Mouse (Mus musculus) midbrain, embryonic 16.5 days (tissue): ENCODE results near the gene Ttc38. TPM values are rescaled to one million over a fixed set of nuclear protein-coding genes. Genes with fewer than 3 reads are reported as not detected.
A peak's percentile ranks its signal among the peaks of the same experiment; 100 is the strongest.

Experiments used
- ATAC-seq: fragments of 200-750 bp; cut with Nextera tagmentation; 2 replicates; pipeline ENCODE4 v1.8.0; 2017; ENCODE audit warnings: moderate TSS enrichment
- H3K27ac ChIP-seq: fragments of 300-500 bp; sonication (generic); 2 replicates; pipeline ENCODE4 v1.5.1; 2014; ENCODE audit warnings: mild to moderate bottlenecking, low read length, mixed read lengths
- H3K27me3 ChIP-seq: fragments of 300-500 bp; sonication (generic); 2 replicates; pipeline ENCODE4 v1.6.1; 2014; ENCODE audit warnings: low read depth, low read length, mixed read lengths; ENCODE audit not compliant: control insufficient read depth, insufficient read depth
- H3K36me3 ChIP-seq: fragments of 300-500 bp; sonication (generic); 2 replicates; pipeline ENCODE4 v1.6.1; 2014; ENCODE audit warnings: mild to moderate bottlenecking, low read length, moderate library complexity, mixed read lengths; ENCODE audit not compliant: control insufficient read depth, insufficient read depth
- H3K4me1 ChIP-seq: fragments of 300-500 bp; sonication (generic); 2 replicates; pipeline ENCODE4 v1.6.1; 2014; ENCODE audit warnings: mild to moderate bottlenecking, low read length, mixed read lengths; ENCODE audit not compliant: control insufficient read depth, insufficient read depth
- H3K4me2 ChIP-seq: fragments of 300-500 bp; sonication (generic); 2 replicates; pipeline ENCODE4 v1.6.1; 2014; ENCODE audit warnings: mild to moderate bottlenecking, low read length, mixed read lengths
- H3K4me3 ChIP-seq: fragments of 300-500 bp; sonication (generic); 2 replicates; pipeline ENCODE4 v1.5.1; 2014; ENCODE audit warnings: low read depth, mild to moderate bottlenecking, low read length, moderate library complexity, mixed read lengths
- H3K9ac ChIP-seq: fragments of 300-500 bp; sonication (generic); 2 replicates; pipeline ENCODE4 v1.6.1; 2014; ENCODE audit warnings: low read depth, low read length, mixed read lengths
- H3K9me3 ChIP-seq: fragments of 300-500 bp; sonication (generic); replicated peaks from 2 replicates; pipeline ENCODE4 v1.6.1; 2014; ENCODE audit warnings: mild to moderate bottlenecking, low read length, mixed read lengths; ENCODE audit not compliant: control insufficient read depth, poor library complexity, severe bottlenecking
- WGBS: fragments of 180-500 bp; shearing (Covaris S2); extraction: QIAGEN DNeasy Blood & Tissue Kit; methylation state at CpG from one replicate; pipeline ENCODE4 v1.1.7; 2014; 5-methylcytosine and 5-hydroxymethylcytosine counted together
- polyA plus RNA-seq: library from polyadenylated mRNA; unstranded; fragments of >200 nt; fragmentation: Nextera tagmentation; extraction: Ambion mirVana; gene quantifications from 2 replicates; pipeline ENCODE4 v1.2.1, GENCODE M21; 2015

Ttc38 gene
- polyA plus RNA-seq, 1 experiment from 2014 or later, result 2.9 TPM

DNA sequence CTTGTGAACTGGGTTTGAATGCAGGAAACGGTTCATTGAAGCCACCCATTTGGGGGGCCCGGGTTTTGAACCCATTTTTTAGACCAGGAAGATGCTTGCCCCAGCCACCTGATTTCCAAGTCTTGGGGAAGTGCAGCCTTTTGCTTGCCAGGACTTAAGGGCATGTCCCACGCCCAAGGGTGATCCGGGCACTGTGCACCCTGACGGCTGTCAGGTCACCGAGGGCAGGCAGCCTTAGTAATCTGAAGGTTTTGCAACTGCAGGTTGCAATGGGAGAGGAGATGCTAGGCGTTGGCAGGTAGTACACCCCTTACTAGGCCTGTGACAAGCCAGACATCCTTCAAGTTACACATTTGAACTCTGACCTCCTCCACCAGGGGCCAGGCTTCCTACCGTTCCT lies 493 bp downstream of the Ttc38 start:
- ATAC-seq, result 0 out of 2 replicates have a peak, but pooled peaks have one; percentile 22
- no peaks in the 10 kb centered on the region for H3K9me3 ChIP-seq
- peaks cover 2% of the 10 kb centered on the region; the same call in 1 of the 2 replicates for H3K36me3 ChIP-seq
- H3K27ac ChIP-seq, result no peak overlapping the region
- WGBS, result 58% methylated on average over 8 of the region's 8 CpGs
- peak overlapping the region; percentile 53 for H3K4me3 ChIP-seq
- H3K4me1 ChIP-seq, result peaks cover 6% of the 10 kb centered on the region; the same call in 1 of the 2 replicates
- no peaks in the 10 kb centered on the region for H3K27me3 ChIP-seq
- peak overlapping the region; percentile 58 for H3K9ac ChIP-seq
- peak overlapping the region; percentile 63 for H3K4me2 ChIP-seq

DNA sequence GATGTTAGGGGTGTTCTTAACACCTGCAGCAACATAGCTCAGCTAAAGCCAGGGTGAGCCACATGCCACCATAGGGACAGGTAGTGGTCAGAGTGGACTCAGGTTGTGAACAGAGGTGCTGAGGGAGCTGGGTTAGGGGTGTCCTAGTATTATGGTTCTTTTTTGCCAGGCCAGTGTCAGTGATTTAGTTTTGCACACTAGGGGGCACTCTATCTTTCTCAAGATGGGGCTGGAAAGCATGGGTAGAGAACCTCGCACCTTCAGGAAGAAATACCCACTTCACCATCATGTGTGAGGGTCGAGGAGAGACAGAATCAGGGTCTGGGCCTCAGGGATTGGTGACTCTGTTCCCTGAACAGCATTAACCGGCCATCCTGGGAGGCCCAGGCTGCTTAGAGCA lies 3.2 kb downstream of the Ttc38 start:
- ATAC-seq, result no peak
- 58% methylated on average over 3 of the region's 3 CpGs for WGBS
- no peaks in the 10 kb centered on the region for H3K27me3 ChIP-seq
- H3K27ac ChIP-seq, result no peak overlapping the region
- no peaks in the 10 kb centered on the region for H3K9me3 ChIP-seq
- peaks cover 2% of the 10 kb centered on the region; the same call in 1 of the 2 replicates for H3K36me3 ChIP-seq
- no peak overlapping the region for H3K9ac ChIP-seq
- peaks cover 6% of the 10 kb centered on the region; the same call in 1 of the 2 replicates for H3K4me1 ChIP-seq
- no peak overlapping the region for H3K4me3 ChIP-seq
- no peak overlapping the region for H3K4me2 ChIP-seq

DNA sequence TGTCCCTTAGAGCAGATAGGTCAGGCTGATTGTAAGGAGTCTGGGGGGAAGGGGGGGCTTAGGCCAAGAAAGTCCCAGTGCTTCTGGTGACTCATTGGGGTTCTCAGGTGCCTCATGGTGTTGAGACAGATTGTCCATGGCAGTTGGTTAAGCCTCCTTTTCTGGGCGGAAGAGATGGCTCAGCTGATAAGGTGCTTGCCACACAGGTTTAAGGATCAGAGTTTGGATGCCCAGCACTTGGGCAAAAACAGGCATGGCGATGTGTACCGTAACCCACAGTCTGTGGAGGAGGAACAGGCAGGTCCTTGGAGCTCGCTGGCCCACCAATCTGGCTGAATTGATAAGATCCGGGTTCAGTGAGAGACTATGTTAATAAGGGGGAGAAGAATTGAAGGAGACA lies 4.8 kb downstream of the Ttc38 start:
- Histone ChIP-seq H3K27ac (no peak overlapping the region), H3K36me3 (peaks cover 2% of the 10 kb centered on the region; the same call in 1 of the 2 replicates), H3K4me1 (peaks cover 2% of the 10 kb centered on the region; the same call in 1 of the 2 replicates), H3K4me3 (no peak overlapping the region), H3K9ac (no peak overlapping the region), H3K4me2 (no peak overlapping the region), H3K27me3 (no peaks in the 10 kb centered on the region), H3K9me3 (no peaks in the 10 kb centered on the region)
- ATAC-seq, result no peak
- 95% methylated on average over 5 of the region's 5 CpGs for whole genome bisulfite sequencing

DNA sequence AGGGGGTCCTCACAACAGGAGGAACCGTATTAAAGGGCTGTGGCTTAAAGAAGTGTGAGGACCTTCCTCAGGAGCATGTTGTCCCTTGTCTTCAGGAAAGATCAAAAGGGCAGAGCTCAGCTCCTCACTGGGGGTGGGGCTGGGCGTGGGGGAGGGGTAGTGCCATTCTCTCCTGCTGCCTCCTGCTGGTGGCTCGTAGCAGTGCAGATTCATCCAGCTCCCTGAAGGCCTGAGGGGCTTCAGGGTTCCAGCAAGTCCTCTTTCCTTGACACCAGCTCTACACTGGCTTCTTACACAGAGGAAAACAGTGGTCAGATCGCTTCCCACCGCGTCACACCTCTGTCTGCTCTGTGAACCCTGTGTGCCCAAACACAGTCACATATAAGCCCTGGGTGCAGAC lies 8.9 kb downstream of the Ttc38 start:
- Histone ChIP-seq H3K36me3 (peaks cover 2% of the 10 kb centered on the region; the same call in 1 of the 2 replicates), H3K27ac (no peak overlapping the region), H3K9me3 (no peaks in the 10 kb centered on the region), H3K9ac (no peak overlapping the region), H3K27me3 (no peaks in the 10 kb centered on the region), H3K4me2 (no peak overlapping the region), H3K4me3 (no peak overlapping the region), H3K4me1 (no peaks in the 10 kb centered on the region)
- 39% methylated on average over 6 of the region's 6 CpGs for WGBS
- no peak for ATAC-seq

DNA sequence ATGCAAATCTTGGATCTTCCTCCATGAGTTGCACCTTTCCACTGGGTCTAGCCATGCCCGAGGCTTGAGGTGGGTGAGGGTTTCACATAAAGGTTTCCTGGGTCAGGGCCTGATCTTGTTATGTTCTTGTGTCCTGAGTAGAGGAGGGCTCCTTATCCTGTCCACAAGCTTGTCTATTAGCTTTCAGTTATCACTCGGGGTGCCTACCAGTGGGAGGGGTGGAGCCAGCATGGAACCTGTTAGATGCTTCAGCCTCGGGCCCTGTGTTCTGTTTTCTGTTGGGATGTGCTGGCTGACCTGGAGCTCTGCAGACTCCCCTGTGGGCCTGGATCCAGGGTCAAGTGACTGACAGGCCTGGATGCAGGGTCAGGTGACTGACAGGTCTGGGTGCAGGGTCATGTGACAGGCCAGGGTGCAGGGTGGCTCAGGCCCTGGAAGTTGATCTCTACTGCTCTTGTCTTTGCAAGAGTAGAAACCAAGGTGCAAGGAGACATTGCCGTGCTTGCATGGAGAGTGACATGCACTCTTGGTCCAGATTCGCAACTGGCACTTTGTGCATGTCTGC lies 9.8 kb downstream of the Ttc38 start:
- no peak for ATAC-seq
- no peaks in the 10 kb centered on the region for H3K27me3 ChIP-seq
- H3K4me3 ChIP-seq, result no peak overlapping the region
- no peaks in the 10 kb centered on the region for H3K36me3 ChIP-seq
- H3K4me2 ChIP-seq, result no peak overlapping the region
- no peaks in the 10 kb centered on the region for H3K4me1 ChIP-seq
- H3K9me3 ChIP-seq, result no peaks in the 10 kb centered on the region
- H3K27ac ChIP-seq, result no peak overlapping the region
- H3K9ac ChIP-seq, result no peak overlapping the region
- 86% methylated on average over 5 of the region's 5 CpGs for WGBS

DNA sequence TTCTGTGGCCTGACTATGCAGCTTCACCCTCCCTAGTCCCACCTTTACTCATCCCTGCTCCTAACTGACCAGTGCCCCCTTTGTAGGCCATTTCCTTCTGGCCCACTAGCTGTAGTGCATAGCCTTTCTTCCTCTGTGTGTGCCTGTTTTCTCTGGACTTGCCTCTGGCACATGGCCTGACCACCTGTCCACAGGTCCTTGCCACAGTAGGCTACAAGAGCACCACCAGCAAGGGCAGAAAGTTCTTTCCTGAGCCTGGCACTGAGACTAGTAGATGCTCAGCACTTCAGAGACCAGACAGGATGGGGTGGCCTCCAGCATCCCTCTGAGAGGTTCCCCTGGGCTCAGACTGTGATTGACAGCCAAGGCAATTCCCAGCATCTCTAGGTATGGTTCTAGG lies 13.0 kb downstream of the Ttc38 start:
- Histone ChIP-seq H3K27me3 (no peaks in the 10 kb centered on the region), H3K4me1 (no peaks in the 10 kb centered on the region), H3K4me2 (no peak overlapping the region), H3K36me3 (peaks cover 2% of the 10 kb centered on the region; the same call in 1 of the 2 replicates), H3K4me3 (no peak overlapping the region), H3K27ac (no peak overlapping the region), H3K9ac (no peak overlapping the region; the same call in 1 of the 2 replicates), H3K9me3 (no peaks in the 10 kb centered on the region)
- no peak for ATAC-seq

DNA sequence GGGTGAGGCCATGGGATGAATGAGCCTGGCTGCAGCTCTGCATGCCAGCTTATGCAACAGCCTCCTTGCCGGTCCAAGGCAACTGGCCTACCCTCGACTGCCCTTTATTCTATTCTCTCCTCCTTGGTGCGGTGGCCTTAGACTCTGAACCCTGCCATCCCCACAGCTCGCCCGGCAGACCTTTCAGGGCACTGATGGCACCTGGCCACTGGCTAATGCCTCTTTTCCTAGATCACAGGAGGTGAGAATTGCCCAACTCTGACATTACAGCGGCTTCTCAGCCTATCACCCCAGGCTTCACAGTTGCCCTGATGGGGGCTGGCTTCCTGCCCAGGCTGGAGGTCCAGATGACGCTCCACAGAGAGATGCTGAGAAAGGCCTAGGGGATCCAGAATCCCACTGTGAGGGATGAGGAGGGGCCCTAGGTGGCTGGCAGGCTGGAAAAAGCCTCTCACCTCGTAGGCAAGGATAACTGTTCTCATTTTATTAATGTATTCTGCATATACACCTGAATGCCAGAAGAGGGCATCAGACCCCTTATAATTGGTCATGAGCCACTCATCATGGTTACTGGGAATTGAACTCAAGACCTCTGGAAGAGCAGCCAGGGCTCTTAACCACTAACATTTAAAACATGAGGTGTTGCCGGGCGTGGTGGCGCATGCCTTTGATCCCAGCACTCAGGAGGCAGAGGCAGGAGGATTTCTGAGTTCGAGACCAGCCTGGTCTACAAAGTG lies 19.7 kb downstream of the Ttc38 start:
- WGBS, result 83% methylated on average over 12 of the region's 12 CpGs
- no peak overlapping the region for H3K4me2 ChIP-seq
- no peak for ATAC-seq

DNA sequence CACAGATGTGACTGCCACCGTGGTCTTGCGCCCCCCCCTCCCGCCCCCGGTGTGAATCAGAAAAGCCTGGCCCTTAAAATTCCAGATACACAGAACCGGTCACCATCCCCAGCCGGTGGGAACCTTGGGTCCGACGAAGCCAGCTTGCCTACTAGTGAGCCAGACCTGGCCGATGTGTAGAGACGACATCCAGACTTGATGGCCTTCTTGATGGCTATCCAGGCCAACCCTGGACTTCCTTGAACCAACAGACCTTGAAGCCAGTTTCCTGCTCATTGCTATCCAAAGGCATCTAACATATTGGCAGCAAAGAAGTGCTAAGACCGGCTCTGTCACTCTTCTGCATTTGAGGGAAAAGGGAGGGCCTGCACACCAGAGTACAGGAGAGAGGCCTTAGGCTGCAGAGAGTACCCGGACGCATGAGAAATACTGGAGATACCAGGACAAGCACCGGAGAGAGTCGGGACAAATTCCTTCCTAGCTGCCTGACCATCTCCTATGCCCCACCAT lies 26.9 kb downstream of the Ttc38 start:
- ATAC-seq, result peak; percentile 15; the same call in 1 of the 2 replicates
- Histone ChIP-seq H3K4me3 (peak overlapping the region; percentile 67), H3K9me3 (no peaks in the 10 kb centered on the region), H3K4me1 (peaks cover 14% of the 10 kb centered on the region), H3K9ac (peak overlapping the region; percentile 72), H3K27ac (peak overlapping the region; percentile 85), H3K36me3 (no peaks in the 10 kb centered on the region), H3K4me2 (peak overlapping the region; percentile 69), H3K27me3 (no peaks in the 10 kb centered on the region)
- 9% methylated on average over 15 of the region's 15 CpGs for WGBS

More for the DNA sequence above, 19.7 kb downstream of the Ttc38 start:
- Histone ChIP-seq H3K4me3 (no peak overlapping the region), H3K9me3 (no peaks in the 10 kb centered on the region), H3K27me3 (no peaks in the 10 kb centered on the region), H3K9ac (no peak overlapping the region), H3K4me1 (no peaks in the 10 kb centered on the region), H3K27ac (no peak overlapping the region), H3K36me3 (peaks cover 6% of the 10 kb centered on the region; the same call in 1 of the 2 replicates)

DNA sequence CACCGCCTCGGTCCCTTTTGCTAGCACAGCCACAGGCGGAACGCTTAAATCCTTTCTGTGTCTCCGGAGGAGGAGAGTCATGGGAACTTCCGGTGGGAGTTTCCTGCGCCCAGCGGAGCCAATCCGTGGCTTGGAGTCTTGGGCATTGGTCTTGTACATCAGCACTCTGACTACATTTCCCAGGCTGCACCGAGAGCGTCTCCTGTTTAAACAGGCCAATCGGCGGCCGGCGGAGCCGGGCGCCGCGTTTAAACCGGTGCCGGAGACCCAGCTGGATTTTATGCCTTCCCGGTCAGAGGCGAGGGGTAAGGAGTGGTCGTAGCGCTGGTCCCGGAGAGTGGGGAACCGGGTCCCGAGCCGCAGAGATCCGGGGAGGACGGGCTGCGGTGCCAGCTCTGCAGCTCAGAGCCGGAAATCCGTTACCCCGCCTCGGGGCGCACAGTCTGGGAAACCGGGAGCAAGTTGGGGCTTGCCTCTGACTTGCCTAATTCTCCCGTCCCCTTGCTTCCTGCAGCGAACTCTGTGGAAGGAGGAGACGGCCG lies 27.5 kb downstream of the Ttc38 start, which contains the start of gene Gtse1:
Gtse1 (plus strand) TSS at position 256 of the 542 bp plus-strand sequence.
- Histone ChIP-seq H3K27ac (peak within 1 kb of the TSS; percentile 85), H3K27me3 (no peaks in the 10 kb centered on the region), H3K9me3 (no peaks in the 10 kb centered on the region), H3K4me2 (peak within 1 kb of the TSS; percentile 81), H3K36me3 (no peaks in the 10 kb centered on the region), H3K4me3 (peak within 1 kb of the TSS; percentile 67), H3K4me1 (peaks cover 14% of the 10 kb centered on the region), H3K9ac (peak within 1 kb of the TSS; percentile 72)
- peak; percentile 99 for ATAC-seq
- under 1% methylated on average over 42 of the region's 42 CpGs for WGBS
